Mouse (Mus musculus) ES-Bruce4 (cell line): ENCODE results near the gene Clp1.
A peak's percentile ranks its signal among the peaks of the same experiment; 100 is the strongest.

ENCODE experiments used
- CTCF ChIP-seq: IDR thresholded peaks from one replicate; pipeline ENCODE4 v1.8.1; 2011; ENCODE audit warnings: low read depth, low read length
- EP300 ChIP-seq: IDR thresholded peaks from 2 replicates; pipeline ENCODE4 v1.6.1; 2011; ENCODE audit warnings: low read depth, low read length; ENCODE audit not compliant: insufficient read depth
- POLR2A ChIP-seq: IDR thresholded peaks from one replicate; pipeline ENCODE4 v1.8.1; 2011; ENCODE audit warnings: low read length; ENCODE audit not compliant: insufficient read depth

GRCm38 (mm10) chr2:84677968-84678880 is 48.9 kb downstream of the Clp1 start, which contains the start of the genes Gm28635 and Med19:
- no peak for TF ChIP-seq EP300
- peak; percentile 48 for TF ChIP-seq POLR2A
- TF ChIP-seq CTCF = no peak
